Mouse (Mus musculus) layer of hippocampus, adult 9-11 months (tissue): ENCODE results near the gene Rnf182.

Experiments used
- DNase-seq: peaks from one replicate; pipeline ENCODE4 v3.0.0; 2022

Gene Rnf182

DNA sequence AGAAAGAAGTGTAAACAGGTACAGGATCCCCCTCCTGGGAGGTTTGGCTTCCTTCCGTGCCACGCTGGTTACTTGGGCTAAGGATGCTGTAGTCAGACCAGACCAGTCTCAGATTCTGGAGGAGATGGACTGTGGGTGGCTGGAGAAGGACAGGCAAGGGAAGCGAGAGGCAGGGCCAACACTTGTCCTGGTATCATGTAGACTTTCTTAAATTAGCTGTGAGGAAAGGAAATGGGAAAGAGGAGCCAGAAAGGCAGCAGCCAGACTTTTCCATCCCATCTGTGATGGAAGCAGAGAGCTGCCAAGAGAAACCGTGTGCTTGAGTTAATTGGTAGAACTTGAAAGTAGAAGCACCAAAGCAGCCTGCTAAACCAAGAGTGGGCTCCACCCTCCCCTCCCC is 90.9 kb downstream of the Rnf182 start:
- DNase-seq = peak; percentile 76

- DNase-seq = no peak
Measured at GRCm38 (mm10) chr13:43709529-43709928, 94.0 kb downstream of the Rnf182 start.

- peak; percentile 81 for DNase-seq
Measured at GRCm38 (mm10) chr13:43711708-43712314, 96.3 kb downstream of the Rnf182 start.

GRCm38 (mm10) chr13:43714741-43715140 is 99.2 kb downstream of the Rnf182 start:
- DNase-seq = peak; percentile 59

DNA sequence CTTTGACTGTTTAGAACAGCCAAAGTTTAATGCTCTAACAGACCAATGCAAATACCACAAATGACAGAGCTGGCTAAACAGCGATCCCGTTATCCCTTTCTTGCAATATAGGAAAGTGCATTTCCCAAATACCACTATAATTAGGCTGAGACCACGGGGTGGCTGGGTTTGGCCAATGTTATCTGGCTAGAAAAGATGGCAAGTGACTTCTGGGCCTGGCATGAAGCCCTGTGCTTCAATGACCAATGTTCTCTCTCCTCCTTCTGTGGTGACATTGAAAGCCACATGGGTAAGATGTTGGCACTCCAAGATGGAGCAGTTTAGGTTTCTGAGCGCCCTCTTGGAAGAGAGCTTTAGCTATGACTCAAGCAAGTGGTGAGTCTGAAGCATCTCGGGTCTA is 100.0 kb downstream of the Rnf182 start:
- no peak for DNase-seq

GRCm38 (mm10) chr13:43716514-43717036 is 101.1 kb downstream of the Rnf182 start:
- no peak for DNase-seq

DNA sequence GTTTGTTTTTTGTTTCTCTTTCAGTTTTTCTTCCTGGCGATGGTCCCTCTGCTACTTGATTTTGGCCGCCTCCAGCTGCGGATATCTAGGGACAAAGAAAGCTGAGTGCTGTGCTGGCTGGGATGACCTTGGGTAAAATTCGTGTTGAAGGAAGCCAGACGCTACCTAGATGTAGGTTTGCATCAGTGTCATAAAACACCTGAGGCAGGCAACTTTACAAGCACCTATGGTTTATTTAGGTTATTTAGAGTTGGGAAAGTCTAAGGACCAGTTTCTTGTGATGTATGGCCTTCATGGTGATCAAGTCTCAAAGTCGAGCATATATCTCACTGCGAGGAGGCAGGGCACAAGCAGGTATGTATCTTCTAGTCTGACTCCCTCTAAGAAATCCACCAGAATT is 102.7 kb downstream of the Rnf182 start:
- no peak for DNase-seq

- no peak for DNase-seq
Measured at GRCm38 (mm10) chr13:43720496-43720895, 105.0 kb downstream of the Rnf182 start.
